Mouse (Mus musculus) ES-E14 (cell line): ENCODE data around the gene Tubgcp6. TPM values are rescaled to one million over a fixed set of nuclear protein-coding genes. Genes with fewer than 3 reads are reported as not detected.

Experiments used
- DNase-seq: peaks from one replicate; pipeline ENCODE4 v3.0.0-alpha.2; 2013; ENCODE audit warnings: low read depth, low spot score
- H3K27ac ChIP-seq: 2 replicates; pipeline ENCODE4 v1.5.1; 2012; ENCODE audit warnings: low read depth, mild to moderate bottlenecking, low read length, moderate library complexity, mixed read lengths; ENCODE audit not compliant: poor library complexity, insufficient read depth, severe bottlenecking
- H3K36me3 ChIP-seq: 2 replicates; pipeline ENCODE4 v1.6.1; 2012; ENCODE audit warnings: mild to moderate bottlenecking, low read length, moderate library complexity, mixed read lengths; ENCODE audit not compliant: control insufficient read depth, poor library complexity, insufficient read depth, severe bottlenecking
- H3K4me1 ChIP-seq, 2 experiments: fragments of 150-350 bp in 1 of 2; sonication (generic) in 1 of 2; 2 replicates each; pipeline ENCODE4 v1.6.1; 2012; ENCODE audit warnings: low read length in 2 of 2, mild to moderate bottlenecking in 1 of 2, mixed read lengths in 1 of 2; ENCODE audit not compliant: control insufficient read depth in 2 of 2, insufficient read depth in 2 of 2, poor library complexity in 1 of 2
- H3K4me3 ChIP-seq, 2 experiments: fragments of 150-350 bp in 1 of 2; sonication (generic) in 1 of 2; 2 replicates each; pipeline ENCODE4 v1.5.1; 2012; ENCODE audit warnings: low read length in 2 of 2, low read depth in 1 of 2, mild to moderate bottlenecking in 1 of 2, mixed read lengths in 1 of 2; ENCODE audit not compliant: insufficient read depth in 1 of 2, poor library complexity in 1 of 2, severe bottlenecking in 1 of 2
- H3K9ac ChIP-seq: 2 replicates; pipeline ENCODE4 v1.6.1; 2012; ENCODE audit warnings: low read depth, mild to moderate bottlenecking, low read length, mixed read lengths; ENCODE audit not compliant: poor library complexity, insufficient read depth, severe bottlenecking
- H3K9me3 ChIP-seq: fragments of 150-350 bp; sonication (generic); 2 replicates; pipeline ENCODE4 v1.6.1; 2012; ENCODE audit warnings: low read depth, mild to moderate bottlenecking, low read length; ENCODE audit not compliant: control insufficient read depth, insufficient read depth
- CHD2 ChIP-seq: IDR thresholded peaks from 2 replicates; pipeline ENCODE4 v1.6.1; 2014; ENCODE audit warnings: mild to moderate bottlenecking, low read depth, low read length, inconsistent platforms
- HCFC1 ChIP-seq: IDR thresholded peaks from 2 replicates; pipeline ENCODE4 v1.6.1; 2012; ENCODE audit warnings: low read length, inconsistent platforms, borderline replicate concordance; ENCODE audit not compliant: insufficient read depth
- MAFK ChIP-seq: IDR thresholded peaks from 2 replicates; pipeline ENCODE4 v1.6.1; 2014; ENCODE audit warnings: mild to moderate bottlenecking, low read depth, low read length, inconsistent platforms; ENCODE audit not compliant: insufficient read depth
- ZC3H11A ChIP-seq: IDR thresholded peaks from 2 replicates; pipeline ENCODE4 v1.6.1; 2012; ENCODE audit warnings: low read depth, mild to moderate bottlenecking, inconsistent platforms, low read length, borderline replicate concordance
- ZNF384 ChIP-seq: IDR thresholded peaks from 2 replicates; pipeline ENCODE4 v1.6.1; 2012; ENCODE audit warnings: low read depth, low read length, inconsistent platforms
- in situ Hi-C, 2 experiments: fragments of 600-800 bp; cut with MboI; formaldehyde crosslinking; loops; one replicate each; pipeline ENCODE4 v1.15.1; 2025; ENCODE audit warnings: low sequenced_read_pairs in 2 of 2, inconsistent platforms in 1 of 2; ENCODE audit not compliant: unreplicated experiment in 2 of 2
- total RNA-seq: library from RNA; depleted of rRNA; stranded (reverse); fragments of 300-350 nt; gene quantifications from 2 replicates; pipeline ENCODE4 v1.2.3, GENCODE M21; 2012

Gene Tubgcp6
- total RNA-seq, 1 experiment: 37.3 TPM

- in situ Hi-C loops: no loop called here
- no peak for DNase-seq
- TF ChIP-seq HCFC1 (no peak), CHD2 (no peak)
- no peak overlapping the region for H3K27ac ChIP-seq
- no peaks in the 10 kb centered on the region for H3K4me1 ChIP-seq
- H3K4me3 ChIP-seq: no peak overlapping the region
- H3K36me3 ChIP-seq: peaks cover 75% of the 10 kb centered on the region
- no peaks in the 10 kb centered on the region for H3K9me3 ChIP-seq
- no peak overlapping the region for H3K9ac ChIP-seq
Observed at GRCm38 (mm10) chr15:89106976-89107375, 15.9 kb downstream of the Tubgcp6 start.

- DNase-seq: no peak
- Histone ChIP-seq H3K4me3 (no peak overlapping the region), H3K9ac (no peak overlapping the region), H3K4me1 (no peaks in the 10 kb centered on the region), H3K9me3 (no peaks in the 10 kb centered on the region), H3K36me3 (peaks cover 79% of the 10 kb centered on the region), H3K27ac (no peak overlapping the region)
- TF ChIP-seq MAFK: no peak
- no peak for TF ChIP-seq ZC3H11A
- TF ChIP-seq HCFC1: no peak
- TF ChIP-seq CHD2: no peak
- TF ChIP-seq ZNF384: no peak
- in situ Hi-C loops: no loop called here
Observed at GRCm38 (mm10) chr15:89106073-89106472, 16.8 kb downstream of the Tubgcp6 start.

- no peak for TF ChIP-seq CHD2
- no peak for TF ChIP-seq ZNF384
- no peak for TF ChIP-seq ZC3H11A
- no peak for TF ChIP-seq MAFK
- TF ChIP-seq HCFC1: no peak
- Histone ChIP-seq H3K4me3 (no peak overlapping the region), H3K9ac (no peak overlapping the region), H3K4me1 (no peaks in the 10 kb centered on the region), H3K9me3 (no peaks in the 10 kb centered on the region), H3K27ac (no peak overlapping the region), H3K36me3 (peaks cover 85% of the 10 kb centered on the region)
- in situ Hi-C loops: no loop called here
- DNase-seq: no peak
Observed at GRCm38 (mm10) chr15:89104425-89104824, 18.5 kb downstream of the Tubgcp6 start.

GRCm38 (mm10) chr15:89103921-89104320 lies 19.0 kb downstream of the Tubgcp6 start:
- no peaks in the 10 kb centered on the region for H3K9me3 ChIP-seq
- H3K27ac ChIP-seq: no peak overlapping the region
- H3K4me1 ChIP-seq: no peaks in the 10 kb centered on the region
- peaks cover 83% of the 10 kb centered on the region for H3K36me3 ChIP-seq
- no peak for TF ChIP-seq MAFK
- no peak for TF ChIP-seq HCFC1
- TF ChIP-seq ZNF384: no peak
- no peak for TF ChIP-seq ZC3H11A
- no peak for TF ChIP-seq CHD2
- H3K9ac ChIP-seq: no peak overlapping the region
- H3K4me3 ChIP-seq: no peak overlapping the region
- in situ Hi-C loops: no loop called here
- no peak for DNase-seq

DNA sequence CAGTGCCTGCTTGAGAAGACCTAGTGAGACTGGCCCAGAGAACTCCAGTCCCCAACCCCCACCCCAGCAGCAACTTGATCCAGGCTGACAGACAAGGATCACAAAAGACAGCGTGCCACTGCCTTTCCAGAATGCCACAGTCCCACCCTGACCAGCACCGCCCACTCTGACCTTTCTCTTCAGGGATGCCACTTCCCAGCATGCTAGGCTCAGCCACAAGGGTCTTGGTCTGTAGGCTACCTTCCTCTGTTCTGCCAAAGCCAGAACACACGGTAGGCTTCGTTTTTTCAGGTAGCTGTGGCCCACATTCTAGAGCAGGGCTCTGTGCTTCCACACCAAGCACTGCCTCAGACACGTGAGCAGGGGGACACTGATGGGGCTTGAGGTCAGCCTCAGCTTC lies 20.3 kb downstream of the Tubgcp6 start:
- H3K4me1 ChIP-seq: no peaks in the 10 kb centered on the region
- no peaks in the 10 kb centered on the region for H3K9me3 ChIP-seq
- no peak overlapping the region for H3K4me3 ChIP-seq
- H3K36me3 ChIP-seq: peaks cover 73% of the 10 kb centered on the region
- no peak overlapping the region for H3K27ac ChIP-seq
- no peak overlapping the region for H3K9ac ChIP-seq
- TF ChIP-seq ZNF384 (no peak), CHD2 (no peak), HCFC1 (no peak), ZC3H11A (no peak), MAFK (no peak)
- no peak for DNase-seq
- in situ Hi-C loops: no loop called here
